Mouse (Mus musculus): ENCODE measurements around the gene Hpn. TPM values are rescaled to one million over a fixed set of nuclear protein-coding genes. Genes with fewer than 3 reads are reported as not detected.

Gene Hpn
- polyA plus RNA-seq (2014; fragmentation: Illumina TruSeq; extraction: RNeasy Lipid Tissue Mini Kit (QIAGEN cat#74804)): not detected

DNA sequence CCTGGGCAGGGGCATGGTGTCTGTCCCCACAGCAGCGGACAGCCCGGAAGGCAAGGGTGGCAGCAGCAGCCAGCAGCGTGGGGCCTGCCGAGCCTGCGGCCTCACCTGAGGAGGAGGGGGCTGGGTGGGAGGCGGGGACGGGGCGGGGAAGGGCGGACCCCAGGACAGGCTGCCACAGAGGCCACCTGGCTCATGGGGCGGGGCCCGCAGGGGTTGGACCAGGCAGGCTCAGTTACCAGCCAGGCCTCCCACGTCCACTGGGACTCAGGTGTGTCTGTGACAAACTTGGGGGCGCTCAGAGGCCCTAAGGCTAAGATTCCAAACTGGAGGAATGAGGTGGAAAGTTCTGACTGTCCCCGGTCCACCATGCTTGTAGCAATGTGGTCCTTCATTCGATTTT is at the start of gene Hpn:
Gene Hpn, minus strand, starts transcription at position 109 of the 400 bp plus-strand sequence.

DNA sequence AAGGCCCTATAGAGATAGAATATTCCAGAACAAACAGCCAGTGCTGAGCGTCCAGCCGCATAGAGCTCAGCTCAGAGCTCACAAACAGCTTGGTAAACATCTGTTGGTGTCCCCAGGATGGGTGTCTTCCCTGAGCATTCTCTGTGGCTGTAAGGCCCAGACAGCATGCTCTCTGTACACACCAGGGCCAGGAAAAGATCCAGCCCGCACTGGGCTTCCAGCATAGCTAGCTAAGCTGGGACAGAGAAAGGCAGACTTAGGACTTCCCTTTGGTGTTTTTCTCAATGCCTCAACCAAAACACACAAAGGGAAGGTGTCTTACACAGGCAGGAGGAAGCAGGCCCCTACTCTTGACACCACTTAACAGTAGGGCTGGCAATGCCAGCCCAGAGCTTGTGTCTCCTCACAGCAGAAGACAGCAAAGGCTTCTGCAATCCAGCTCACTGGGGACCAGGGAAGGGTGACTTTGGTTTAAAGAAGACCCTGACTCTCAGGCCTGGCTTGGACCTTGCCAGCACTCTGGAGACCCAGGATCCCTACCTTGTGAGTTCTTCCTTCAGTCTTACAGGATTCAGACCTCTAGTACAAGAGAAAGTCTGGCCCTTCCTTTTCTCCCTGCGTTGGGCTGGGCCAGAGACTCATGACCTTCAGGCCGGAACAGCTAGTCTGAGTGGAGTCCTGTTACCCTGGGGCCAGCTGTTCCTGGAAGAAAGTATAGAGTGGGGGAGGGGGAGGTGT is 40.4 kb upstream of the Hpn start, which contains the start of gene Gramd1a:
Gene Gramd1a, minus strand, starts transcription at position 601 of the 738 bp plus-strand sequence.

DNA sequence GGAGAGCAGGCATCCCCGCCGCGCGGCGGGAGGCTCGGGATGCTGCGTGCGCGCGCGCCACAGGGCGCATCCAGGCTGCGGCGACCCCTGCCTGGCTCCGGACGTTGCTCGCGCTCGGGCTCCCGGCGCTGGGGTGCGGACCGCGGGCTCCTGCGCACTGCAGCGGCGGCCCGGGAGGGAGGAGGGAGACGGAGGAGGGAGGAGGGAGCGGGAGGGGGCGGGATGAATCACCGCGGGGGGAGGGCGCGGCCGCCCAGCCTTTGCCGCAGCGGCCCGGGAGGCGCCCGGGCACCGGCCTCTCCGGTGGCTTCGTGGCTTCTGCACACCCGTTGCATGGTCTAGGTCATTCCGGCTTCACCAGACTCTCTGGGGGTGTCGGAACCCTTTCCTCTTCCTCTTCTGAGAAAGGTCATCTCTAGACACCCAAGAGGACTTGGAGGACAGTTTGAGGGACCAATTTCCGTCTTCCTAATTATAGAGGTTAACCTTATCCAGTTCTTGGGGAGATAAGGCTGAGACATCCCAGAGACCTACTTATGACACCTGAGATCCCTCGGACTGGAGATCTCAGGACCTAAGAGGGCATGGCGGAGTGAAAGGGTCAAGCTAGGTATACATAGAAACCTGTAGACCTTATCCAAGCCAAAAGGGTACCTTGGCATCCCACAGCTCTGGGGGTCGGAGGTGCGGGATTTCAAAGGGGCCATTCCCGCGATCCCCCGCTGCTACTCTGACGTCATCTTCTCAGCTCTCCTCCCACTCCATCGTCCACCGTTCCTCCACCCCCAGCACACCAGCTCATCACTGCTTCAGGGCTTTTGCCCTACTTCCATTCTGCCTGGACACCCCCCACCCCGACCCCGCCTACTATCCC is 12.0 kb upstream of the Hpn start, which contains the start of gene Scn1b:
Gene Scn1b, minus strand, starts transcription at position 153 of the 874 bp plus-strand sequence.

DNA sequence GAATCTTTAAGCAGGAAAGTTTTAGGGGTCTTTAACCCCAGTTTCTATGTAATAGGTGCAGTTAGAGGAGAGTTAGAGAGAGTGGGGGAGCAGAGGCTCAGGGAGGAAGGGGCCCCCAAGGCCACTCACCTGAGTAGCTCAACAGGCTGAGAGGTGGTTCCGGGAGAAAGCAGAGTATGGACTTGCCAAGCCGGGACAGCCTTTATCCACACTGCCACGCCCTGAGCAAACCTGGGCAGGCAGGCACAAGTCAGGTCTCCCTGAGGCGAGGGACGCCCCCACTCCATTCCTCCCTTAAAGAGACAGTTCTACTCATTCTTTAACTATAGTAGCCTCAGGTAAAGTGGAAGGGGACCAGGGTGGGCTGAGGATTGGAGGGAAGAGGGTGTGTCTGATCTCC is 38.6 kb downstream of the Hpn start, which contains the start of gene Fxyd3:
Gene Fxyd3, minus strand, starts transcription at position 213 of the 400 bp plus-strand sequence.

DNA sequence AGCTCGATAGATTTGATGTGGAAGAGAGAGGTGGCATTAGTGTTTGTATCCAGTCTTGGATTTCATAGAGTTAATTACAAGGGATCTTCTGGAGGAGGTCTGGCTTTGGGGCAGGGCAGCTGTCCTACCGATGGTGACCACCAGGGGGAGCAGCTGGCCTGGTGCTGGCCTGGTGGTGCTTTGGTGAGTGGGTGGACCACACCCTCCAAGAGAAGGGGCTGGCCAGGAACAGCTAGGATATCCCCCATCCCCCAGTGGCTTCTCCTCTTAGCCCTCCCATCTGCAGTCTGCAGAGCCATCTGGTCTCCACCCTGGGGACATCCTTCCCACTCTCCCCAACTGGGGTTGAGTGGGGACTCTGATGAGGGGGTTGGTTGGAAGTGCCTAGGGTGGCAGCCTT is 56.0 kb downstream of the Hpn start, which contains the start of gene Lgi4:
Gene Lgi4, plus strand, starts transcription at position 235 of the 400 bp plus-strand sequence.

DNA sequence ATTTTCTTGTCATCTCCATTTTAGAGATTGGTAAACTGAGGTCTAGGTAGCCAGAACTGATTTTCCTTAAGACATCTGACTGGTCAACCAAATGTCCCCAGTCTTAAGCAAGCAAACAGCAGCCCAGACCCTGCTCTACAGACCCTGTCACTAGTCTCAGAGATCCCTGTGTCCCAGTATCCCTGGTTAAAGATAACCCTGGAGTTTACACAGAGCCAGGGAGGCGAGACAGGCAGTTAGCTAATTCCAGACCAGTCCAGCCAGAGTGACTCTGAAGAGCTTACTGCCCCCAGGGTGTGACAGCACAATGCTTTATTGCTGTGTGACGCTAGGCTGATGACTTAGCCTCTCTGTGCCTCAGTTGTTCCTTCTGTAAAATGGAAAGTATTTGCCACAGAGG is 58.0 kb downstream of the Hpn start, which contains the start of gene Fxyd1:
Gene Fxyd1, minus strand, starts transcription at position 129 of the 400 bp plus-strand sequence.

DNA sequence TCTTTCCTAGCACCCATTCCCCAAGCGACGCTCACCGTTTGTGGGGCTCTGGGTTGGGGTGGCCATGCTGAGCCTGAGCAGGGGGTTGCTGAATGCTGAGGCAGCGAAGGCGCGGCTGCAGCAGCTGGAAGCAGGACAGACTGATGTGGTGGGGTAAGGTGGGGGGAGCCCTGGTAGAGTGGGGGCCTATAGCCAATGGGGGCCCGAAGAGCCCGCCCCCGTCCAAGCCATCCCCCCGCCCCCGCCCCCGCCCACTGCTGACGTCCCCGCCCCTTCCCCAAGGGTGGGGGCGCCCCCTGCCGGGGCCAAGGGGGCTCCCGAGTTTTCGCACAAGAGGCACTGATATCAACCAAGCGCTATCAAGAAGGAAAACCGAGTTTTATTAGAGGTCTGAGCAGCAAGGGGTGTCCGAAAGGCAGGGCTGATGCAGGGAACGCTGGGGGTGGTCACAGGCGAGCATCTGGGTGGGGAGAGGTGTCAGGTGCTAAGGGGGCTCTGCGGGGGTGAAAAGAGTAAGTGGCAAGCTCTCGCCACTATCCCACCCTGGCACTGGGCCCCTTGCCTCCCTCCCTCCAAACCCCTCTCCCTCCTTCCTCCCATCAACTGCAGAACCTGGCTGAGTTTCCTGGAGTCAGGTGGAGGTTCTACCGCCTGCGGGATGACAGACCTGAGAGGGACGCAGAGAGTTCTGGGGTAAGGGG is 63.6 kb downstream of the Hpn start, which contains the start of gene Fxyd7:
Gene Fxyd7, minus strand, starts transcription at position 147 of the 701 bp plus-strand sequence.

Other genes with a start within 250 kb of the Hpn start
- gene Cd22, start 234.9 kb downstream of the Hpn start, polyA plus RNA-seq (2014; fragmentation: Illumina TruSeq; extraction: RNeasy Lipid Tissue Mini Kit (QIAGEN cat#74804)): 4.0 TPM
- gene Mag, start 200.4 kb downstream of the Hpn start, polyA plus RNA-seq (2014; fragmentation: Illumina TruSeq; extraction: RNeasy Lipid Tissue Mini Kit (QIAGEN cat#74804)): not detected
- not detected for gene Hamp2, start 190.6 kb downstream of the Hpn start, polyA plus RNA-seq (2014; fragmentation: Illumina TruSeq; extraction: RNeasy Lipid Tissue Mini Kit (QIAGEN cat#74804))
- not detected for gene Hamp, start 171.3 kb downstream of the Hpn start, polyA plus RNA-seq (2014; fragmentation: Illumina TruSeq; extraction: RNeasy Lipid Tissue Mini Kit (QIAGEN cat#74804))
- 67.2 TPM for gene Usf2, start 158.5 kb downstream of the Hpn start, polyA plus RNA-seq (2014; fragmentation: Illumina TruSeq; extraction: RNeasy Lipid Tissue Mini Kit (QIAGEN cat#74804))
- 1.8 TPM for gene Lsr, start 141.8 kb downstream of the Hpn start, polyA plus RNA-seq (2014; fragmentation: Illumina TruSeq; extraction: RNeasy Lipid Tissue Mini Kit (QIAGEN cat#74804))
- 0.71 TPM for gene Fam187b, start 141.5 kb downstream of the Hpn start, polyA plus RNA-seq (2014; fragmentation: Illumina TruSeq; extraction: RNeasy Lipid Tissue Mini Kit (QIAGEN cat#74804))
- 6.0 TPM for gene Fxyd5, start 72.8 kb downstream of the Hpn start, polyA plus RNA-seq (2014; fragmentation: Illumina TruSeq; extraction: RNeasy Lipid Tissue Mini Kit (QIAGEN cat#74804))
- gene Fxyd7, start 63.8 kb downstream of the Hpn start, polyA plus RNA-seq (2014; fragmentation: Illumina TruSeq; extraction: RNeasy Lipid Tissue Mini Kit (QIAGEN cat#74804)): not detected
- 4.9 TPM for gene Fxyd1, start 58.1 kb downstream of the Hpn start, polyA plus RNA-seq (2014; fragmentation: Illumina TruSeq; extraction: RNeasy Lipid Tissue Mini Kit (QIAGEN cat#74804))
- gene Lgi4, start 55.9 kb downstream of the Hpn start, polyA plus RNA-seq (2014; fragmentation: Illumina TruSeq; extraction: RNeasy Lipid Tissue Mini Kit (QIAGEN cat#74804)): 0.43 TPM
- gene Fxyd3, start 38.6 kb downstream of the Hpn start, polyA plus RNA-seq (2014; fragmentation: Illumina TruSeq; extraction: RNeasy Lipid Tissue Mini Kit (QIAGEN cat#74804)): 6.1 TPM
- gene Scn1b, start 11.7 kb upstream of the Hpn start, polyA plus RNA-seq (2014; fragmentation: Illumina TruSeq; extraction: RNeasy Lipid Tissue Mini Kit (QIAGEN cat#74804)): 0.48 TPM
- gene Gramd1a, start 40.6 kb upstream of the Hpn start, polyA plus RNA-seq (2014; fragmentation: Illumina TruSeq; extraction: RNeasy Lipid Tissue Mini Kit (QIAGEN cat#74804)): 4.4 TPM
- gene Scgb2b2, start 175.2 kb upstream of the Hpn start, polyA plus RNA-seq (2014; fragmentation: Illumina TruSeq; extraction: RNeasy Lipid Tissue Mini Kit (QIAGEN cat#74804)): not detected
- gene Scgb1b2, start 176.5 kb upstream of the Hpn start, polyA plus RNA-seq (2014; fragmentation: Illumina TruSeq; extraction: RNeasy Lipid Tissue Mini Kit (QIAGEN cat#74804)): not detected
- not detected for gene Scgb2b3, start 246.8 kb upstream of the Hpn start, polyA plus RNA-seq (2014; fragmentation: Illumina TruSeq; extraction: RNeasy Lipid Tissue Mini Kit (QIAGEN cat#74804))

All from ovary, adult 10 weeks (tissue).